Mouse (Mus musculus) small intestine, adult 2 months (tissue): ENCODE data around the gene Ctnnd2. TPM values are rescaled to one million over a fixed set of nuclear protein-coding genes. Genes with fewer than 3 reads are reported as not detected.

Experiments used
- H3K27ac ChIP-seq: fragments of 200-500 bp; 2 replicates; pipeline ENCODE4 v1.5.1; 2012; ENCODE audit warnings: low read depth, low read length, control low read depth, inconsistent platforms; ENCODE audit not compliant: insufficient read depth
- H3K27me3 ChIP-seq: fragments of 200-500 bp; 2 replicates; pipeline ENCODE4 v1.6.1; 2012; ENCODE audit warnings: mild to moderate bottlenecking, moderate library complexity, low read length, inconsistent platforms; ENCODE audit not compliant: control insufficient read depth, insufficient read depth
- H3K36me3 ChIP-seq: fragments of 200-500 bp; 2 replicates; pipeline ENCODE4 v1.6.1; 2012; ENCODE audit warnings: mild to moderate bottlenecking, low read length, control low read depth, inconsistent platforms; ENCODE audit not compliant: control insufficient read depth, insufficient read depth
- H3K4me1 ChIP-seq: fragments of 200-500 bp; 2 replicates; pipeline ENCODE4 v1.6.1; 2012; ENCODE audit warnings: low read length, inconsistent platforms, mixed read lengths; ENCODE audit not compliant: control insufficient read depth, insufficient read depth, insufficient read length
- H3K4me3 ChIP-seq: fragments of 200-500 bp; 2 replicates; pipeline ENCODE4 v1.5.1; 2012; ENCODE audit warnings: low read depth, mild to moderate bottlenecking, control low read depth, inconsistent platforms, low read length, moderate library complexity
- CTCF ChIP-seq: fragments of 200-500 bp; IDR thresholded peaks from 2 replicates; pipeline ENCODE4 v1.5.1; 2012; ENCODE audit warnings: low read depth, mild to moderate bottlenecking, control low read depth, inconsistent platforms, low read length, moderate library complexity, mixed read lengths; ENCODE audit not compliant: insufficient replicate concordance, insufficient read length; ENCODE audit errors: extremely low read depth
- POLR2A ChIP-seq: fragments of 200-500 bp; IDR thresholded peaks from 2 replicates; pipeline ENCODE4 v1.6.1; 2012; ENCODE audit warnings: low read depth, mild to moderate bottlenecking, control low read depth, inconsistent platforms, low read length, moderate library complexity
- WGBS: fragments of 180-500 bp; shearing (Covaris S2); methylation state at CpG from one replicate; pipeline ENCODE4 v1.1.7; 2018; 5-methylcytosine and 5-hydroxymethylcytosine counted together
- polyA plus RNA-seq: library from polyadenylated mRNA; depleted of rRNA; stranded (reverse); fragments of >200 nt; gene quantifications from 2 replicates; pipeline ENCODE4 v1.2.3, GENCODE M21; 2012

The Ctnnd2 gene
- polyA plus RNA-seq, 1 experiment = 1.3 TPM

GRCm38 (mm10) chr15:31022012-31022411 lies 849.6 kb downstream of the Ctnnd2 start:
- no peak overlapping the region for H3K27ac ChIP-seq
- H3K36me3 ChIP-seq = no peaks in the 10 kb centered on the region
- WGBS = 68% methylated on average over 1 of the region's 1 CpGs
- no peaks in the 10 kb centered on the region for H3K4me1 ChIP-seq
- no peaks in the 10 kb centered on the region for H3K27me3 ChIP-seq
- no peak for TF ChIP-seq CTCF
- TF ChIP-seq POLR2A = no peak
- no peak overlapping the region for H3K4me3 ChIP-seq

GRCm38 (mm10) chr15:31022497-31022896 lies 850.1 kb downstream of the Ctnnd2 start:
- no peak for TF ChIP-seq CTCF
- TF ChIP-seq POLR2A = no peak
- WGBS = 85% methylated on average over 3 of the region's 3 CpGs

DNA sequence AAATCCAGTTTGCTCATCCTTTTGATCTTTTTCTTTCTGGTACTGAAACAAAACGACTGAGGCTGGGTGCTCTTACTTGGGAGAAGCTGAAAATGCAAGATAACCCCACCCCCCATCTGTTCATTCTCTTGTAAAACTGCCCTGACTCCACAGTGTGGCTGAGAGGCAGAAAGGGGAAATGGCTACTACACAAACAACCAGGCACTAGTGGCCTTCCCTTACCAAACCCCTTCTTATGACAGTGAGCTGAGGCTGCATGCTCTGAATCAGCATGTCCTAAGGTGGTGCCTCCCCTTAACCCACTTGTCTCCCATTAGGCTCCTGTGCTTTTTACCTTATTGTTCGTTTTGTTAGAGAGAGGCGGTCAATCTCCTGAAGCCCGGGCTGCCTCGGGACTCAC lies 851.4 kb downstream of the Ctnnd2 start:
- WGBS = 79% methylated on average over 5 of the region's 5 CpGs
- TF ChIP-seq CTCF = no peak
- TF ChIP-seq POLR2A = no peak
- no peaks in the 10 kb centered on the region for H3K27me3 ChIP-seq
- no peaks in the 10 kb centered on the region for H3K4me1 ChIP-seq
- no peak overlapping the region for H3K27ac ChIP-seq
- no peaks in the 10 kb centered on the region for H3K36me3 ChIP-seq
- no peak overlapping the region for H3K4me3 ChIP-seq

More at GRCm38 (mm10) chr15:31022497-31022896, 850.1 kb downstream of the Ctnnd2 start:
- Histone ChIP-seq H3K27ac (no peak overlapping the region), H3K4me1 (no peaks in the 10 kb centered on the region), H3K27me3 (no peaks in the 10 kb centered on the region), H3K4me3 (no peak overlapping the region), H3K36me3 (no peaks in the 10 kb centered on the region)

- Histone ChIP-seq H3K4me1 (no peaks in the 10 kb centered on the region), H3K36me3 (no peaks in the 10 kb centered on the region), H3K27me3 (no peaks in the 10 kb centered on the region), H3K4me3 (no peak overlapping the region), H3K27ac (no peak overlapping the region)
- WGBS = 49% methylated on average over 26 of the region's 26 CpGs
- TF ChIP-seq POLR2A (no peak), CTCF (no peak)
These were observed 855.2 kb downstream of the Ctnnd2 start for GRCm38 (mm10) chr15:31027448-31028230.

DNA sequence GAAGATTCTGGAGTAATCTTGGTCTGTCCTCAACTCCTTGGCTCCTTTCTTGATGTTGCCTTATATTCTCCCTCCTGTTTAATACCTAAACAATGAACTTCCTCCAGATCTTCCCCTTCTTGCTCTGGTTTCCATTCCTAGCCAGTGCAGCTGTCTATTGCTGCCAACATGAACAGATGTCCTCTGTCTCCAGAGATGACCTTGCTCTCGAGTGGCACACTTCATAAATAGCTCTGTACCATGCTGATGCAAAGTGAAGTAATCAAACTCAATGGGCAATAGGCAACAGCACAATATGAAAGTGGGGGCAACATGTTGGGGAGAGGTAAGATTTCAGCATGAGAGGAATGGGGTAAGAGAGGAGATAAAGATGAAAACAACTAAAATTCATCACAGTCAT lies 872.6 kb downstream of the Ctnnd2 start:
- no peak overlapping the region for H3K27ac ChIP-seq
- TF ChIP-seq POLR2A (no peak), CTCF (no peak)
- H3K36me3 ChIP-seq = no peaks in the 10 kb centered on the region
- no peaks in the 10 kb centered on the region for H3K4me1 ChIP-seq
- H3K4me3 ChIP-seq = no peak overlapping the region
- no peaks in the 10 kb centered on the region for H3K27me3 ChIP-seq
- 37% methylated on average over 1 of the region's 1 CpGs for WGBS

GRCm38 (mm10) chr15:31051496-31051895 lies 879.1 kb downstream of the Ctnnd2 start:
- no peak overlapping the region for H3K27ac ChIP-seq
- H3K27me3 ChIP-seq = no peaks in the 10 kb centered on the region
- H3K4me1 ChIP-seq = no peaks in the 10 kb centered on the region
- WGBS = 88% methylated on average over 5 of the region's 5 CpGs
- no peak for TF ChIP-seq CTCF
- TF ChIP-seq POLR2A = no peak
- no peak overlapping the region for H3K4me3 ChIP-seq
- H3K36me3 ChIP-seq = no peaks in the 10 kb centered on the region

GRCm38 (mm10) chr15:31056145-31056544 lies 883.8 kb downstream of the Ctnnd2 start:
- Histone ChIP-seq H3K4me1 (no peaks in the 10 kb centered on the region), H3K27ac (no peak overlapping the region), H3K36me3 (no peaks in the 10 kb centered on the region), H3K27me3 (no peaks in the 10 kb centered on the region), H3K4me3 (no peak overlapping the region)
- 56% methylated on average over 3 of the region's 3 CpGs for WGBS
- TF ChIP-seq CTCF (no peak), POLR2A (no peak)
